Mouse (Mus musculus) hindbrain, embryonic 14.5 days (tissue): ENCODE results near the gene Rassf5. TPM values are rescaled to one million over a fixed set of nuclear protein-coding genes. Genes with fewer than 3 reads are reported as not detected.
"Not testable (repeated sequence)": the region's sequence is repeated elsewhere in the genome, so short reads cannot be mapped to it uniquely, and the experiment has no call there.

Experiments
- ATAC-seq: fragments of 200-750 bp; cut with Nextera tagmentation; 2 replicates; pipeline ENCODE4 v1.8.0; 2017; ENCODE audit warnings: moderate number of reproducible peaks, mild to moderate bottlenecking, moderate TSS enrichment, moderate library complexity; ENCODE audit not compliant: low FRiP score
- DNase-seq: peaks from one replicate; pipeline ENCODE4 v3.0.0-alpha.2; 2015; ENCODE audit warnings: low spot score
- H3K27ac ChIP-seq: fragments of 300-500 bp; sonication (generic); 2 replicates; pipeline ENCODE4 v1.5.1; 2014; ENCODE audit warnings: mild to moderate bottlenecking, moderate library complexity
- H3K27me3 ChIP-seq: fragments of 300-500 bp; sonication (generic); 2 replicates; pipeline ENCODE4 v1.6.1; 2014; ENCODE audit warnings: mild to moderate bottlenecking, low read length, mixed read lengths; ENCODE audit not compliant: control insufficient read depth, insufficient read depth
- H3K36me3 ChIP-seq: fragments of 300-500 bp; sonication (generic); replicated peaks from 2 replicates; pipeline ENCODE4 v1.6.1; 2014; ENCODE audit not compliant: control insufficient read depth, insufficient read depth
- H3K4me1 ChIP-seq: fragments of 300-500 bp; sonication (generic); replicated peaks from 2 replicates; pipeline ENCODE4 v1.6.1; 2014; ENCODE audit warnings: antibody characterized with exemption, low read length, mixed read lengths; ENCODE audit not compliant: control insufficient read depth, insufficient read depth
- H3K4me2 ChIP-seq: fragments of 300-500 bp; sonication (generic); replicated peaks from 2 replicates; pipeline ENCODE4 v1.6.1; 2014; ENCODE audit warnings: mild to moderate bottlenecking, moderate library complexity
- H3K4me3 ChIP-seq: fragments of 300-500 bp; sonication (generic); replicated peaks from 2 replicates; pipeline ENCODE4 v1.5.1; 2014; ENCODE audit warnings: mild to moderate bottlenecking, low read length
- H3K9ac ChIP-seq: fragments of 300-500 bp; sonication (generic); 2 replicates; pipeline ENCODE4 v1.6.1; 2014
- H3K9me3 ChIP-seq: fragments of 300-500 bp; sonication (generic); 2 replicates; pipeline ENCODE4 v1.6.1; 2016; ENCODE audit warnings: low read length; ENCODE audit not compliant: control insufficient read depth
- WGBS: fragments of 180-500 bp; shearing (Covaris S2); extraction: QIAGEN DNeasy Blood & Tissue Kit; methylation state at CpG from one replicate; pipeline ENCODE4 v1.1.7; 2014; 5-methylcytosine and 5-hydroxymethylcytosine counted together
- polyA plus RNA-seq: library from polyadenylated mRNA; unstranded; fragments of >200 nt; fragmentation: Nextera tagmentation; extraction: Ambion mirVana; gene quantifications from 2 replicates; pipeline ENCODE4 v1.2.1, GENCODE M21; 2014

Gene Rassf5
- polyA plus RNA-seq, 1 experiment from 2014 or later: 4.0 TPM

- DNase-seq (no peak), ATAC-seq (no peak)
- H3K9me3 ChIP-seq: no peaks in the 10 kb centered on the region
Measured at GRCm38 (mm10) chr1:131263905-131264304, 18.8 kb upstream of the Rassf5 start.

DNA sequence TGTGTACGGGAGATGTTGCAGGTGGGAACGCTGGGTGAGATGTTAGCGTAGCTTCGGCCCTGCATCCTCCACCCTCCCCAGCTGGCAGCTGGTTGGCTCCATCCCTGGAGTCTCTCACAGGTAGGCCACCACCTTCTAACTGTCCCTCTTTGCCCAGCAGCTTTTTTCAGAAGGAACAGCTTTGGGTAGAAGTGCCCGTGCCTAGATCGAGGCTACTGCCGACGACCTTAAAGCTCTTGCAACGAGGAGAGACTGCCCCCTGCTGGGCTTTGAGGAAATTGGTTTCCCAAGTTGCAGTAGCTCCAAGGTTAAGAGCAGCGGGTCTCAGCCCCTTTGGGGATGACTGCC, 15.2 kb upstream of the Rassf5 start:
- Histone ChIP-seq H3K27ac (no peak overlapping the region), H3K4me3 (no peak overlapping the region), H3K36me3 (no peaks in the 10 kb centered on the region), H3K4me2 (no peak overlapping the region), H3K9ac (no peak overlapping the region), H3K9me3 (no peaks in the 10 kb centered on the region), H3K27me3 (no peaks in the 10 kb centered on the region), H3K4me1 (no peaks in the 10 kb centered on the region)
- WGBS: 32% methylated on average over 10 of the region's 10 CpGs
- DNase-seq (peak; percentile 80), ATAC-seq (no peak)

More at GRCm38 (mm10) chr1:131263905-131264304, 18.8 kb upstream of the Rassf5 start:
- no peak overlapping the region for H3K4me2 ChIP-seq
- no peaks in the 10 kb centered on the region for H3K4me1 ChIP-seq
- no peaks in the 10 kb centered on the region for H3K27me3 ChIP-seq
- H3K4me3 ChIP-seq: no peak overlapping the region
- H3K27ac ChIP-seq: no peak overlapping the region
- H3K36me3 ChIP-seq: no peaks in the 10 kb centered on the region
- WGBS: 75% methylated on average over 12 of the region's 12 CpGs
- no peak overlapping the region for H3K9ac ChIP-seq

DNA sequence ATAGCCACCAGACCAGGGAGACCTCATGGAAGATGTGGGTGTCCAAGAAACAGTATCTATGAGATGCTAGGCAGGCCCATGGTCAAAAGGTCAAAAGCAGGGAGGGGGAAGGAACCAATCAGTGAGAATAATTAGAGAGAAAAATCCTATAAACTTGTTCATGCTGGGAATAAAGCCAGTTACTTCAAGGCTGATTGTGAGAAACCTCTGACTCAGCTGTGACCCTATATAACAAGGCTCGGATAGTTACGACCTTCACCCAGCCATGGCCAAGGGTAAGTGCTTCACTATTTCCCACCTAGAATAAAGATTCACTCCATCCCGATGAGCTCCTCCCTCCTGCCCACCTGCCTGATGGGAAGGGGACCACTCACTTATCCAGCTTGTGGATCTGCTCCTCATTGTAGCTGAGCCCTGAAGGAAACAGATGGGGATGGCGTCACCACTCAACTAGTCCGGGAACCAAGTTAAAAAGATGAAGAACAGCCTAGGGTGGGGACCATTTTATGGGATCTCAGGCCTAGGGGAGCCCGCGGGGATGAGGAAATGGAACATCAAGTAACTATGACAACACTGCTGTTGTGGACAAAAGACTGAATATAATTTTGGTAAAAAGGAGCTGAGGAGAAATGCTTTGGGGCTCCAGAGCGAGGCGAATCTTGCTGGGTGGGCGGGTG, 14.7 kb upstream of the Rassf5 start:
- H3K27ac ChIP-seq: no peak overlapping the region
- WGBS: 64% methylated on average over 10 of the region's 10 CpGs
- H3K4me1 ChIP-seq: no peaks in the 10 kb centered on the region
- H3K4me3 ChIP-seq: no peak overlapping the region
- DNase-seq (no peak), ATAC-seq (no peak; the same call in 1 of the 2 replicates)
- no peaks in the 10 kb centered on the region for H3K9me3 ChIP-seq
- no peak overlapping the region for H3K4me2 ChIP-seq
- no peaks in the 10 kb centered on the region for H3K27me3 ChIP-seq
- no peaks in the 10 kb centered on the region for H3K36me3 ChIP-seq
- H3K9ac ChIP-seq: no peak overlapping the region

DNA sequence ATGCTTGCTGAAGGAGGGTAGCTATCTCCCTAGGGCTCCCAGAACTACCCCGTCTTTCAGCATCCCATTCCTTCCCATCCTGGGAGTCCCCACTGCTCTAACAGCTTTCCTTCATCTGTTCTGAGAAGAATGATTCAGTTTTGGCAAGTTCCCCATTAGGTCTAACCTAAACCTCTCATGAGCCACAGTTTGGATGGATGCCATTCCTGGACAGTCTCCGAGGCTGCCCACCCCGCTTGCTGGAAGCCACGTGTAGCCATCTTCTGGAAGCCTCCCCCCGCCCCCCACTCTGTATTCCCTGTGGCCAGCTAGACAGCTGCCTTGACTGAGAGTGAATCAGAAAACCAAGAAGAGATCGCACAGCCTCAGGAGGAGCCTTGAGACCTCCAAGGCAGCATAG, 12.2 kb upstream of the Rassf5 start:
- no peak overlapping the region for H3K4me3 ChIP-seq
- no peaks in the 10 kb centered on the region for H3K27me3 ChIP-seq
- no peak overlapping the region for H3K4me2 ChIP-seq
- no peaks in the 10 kb centered on the region for H3K4me1 ChIP-seq
- ATAC-seq (no peak), DNase-seq (no peak)
- H3K36me3 ChIP-seq: no peaks in the 10 kb centered on the region
- no peak overlapping the region for H3K27ac ChIP-seq
- WGBS: 79% methylated on average over 6 of the region's 6 CpGs
- no peak overlapping the region for H3K9ac ChIP-seq
- no peaks in the 10 kb centered on the region for H3K9me3 ChIP-seq

- not testable (repeated sequence) for ATAC-seq, H3K9ac ChIP-seq
- WGBS: 87% methylated on average over 7 of the region's 7 CpGs
Measured at GRCm38 (mm10) chr1:131252516-131253250, 7.6 kb upstream of the Rassf5 start.

GRCm38 (mm10) chr1:131246433-131247395, 1.7 kb upstream of the Rassf5 start:
- Histone ChIP-seq H3K27ac (no peak overlapping the region), H3K27me3 (peaks cover 14% of the 10 kb centered on the region), H3K4me1 (peaks cover 3% of the 10 kb centered on the region; the same call in 1 of the 2 replicates), H3K36me3 (no peaks in the 10 kb centered on the region), H3K4me2 (0 out of 2 replicates have a peak overlapping the region, but pooled peaks have one; percentile 1), H3K9me3 (no peaks in the 10 kb centered on the region), H3K4me3 (no peak overlapping the region), H3K9ac (no peak overlapping the region)
- WGBS: 20% methylated on average over 7 of the region's 7 CpGs
- peak; percentile 67 for DNase-seq
- no peak for ATAC-seq

More at GRCm38 (mm10) chr1:131252516-131253250, 7.6 kb upstream of the Rassf5 start:
- not testable (repeated sequence) for H3K27me3 ChIP-seq, H3K27ac ChIP-seq, H3K36me3 ChIP-seq, H3K4me2 ChIP-seq, H3K9me3 ChIP-seq, H3K4me3 ChIP-seq, H3K4me1 ChIP-seq, DNase-seq

DNA sequence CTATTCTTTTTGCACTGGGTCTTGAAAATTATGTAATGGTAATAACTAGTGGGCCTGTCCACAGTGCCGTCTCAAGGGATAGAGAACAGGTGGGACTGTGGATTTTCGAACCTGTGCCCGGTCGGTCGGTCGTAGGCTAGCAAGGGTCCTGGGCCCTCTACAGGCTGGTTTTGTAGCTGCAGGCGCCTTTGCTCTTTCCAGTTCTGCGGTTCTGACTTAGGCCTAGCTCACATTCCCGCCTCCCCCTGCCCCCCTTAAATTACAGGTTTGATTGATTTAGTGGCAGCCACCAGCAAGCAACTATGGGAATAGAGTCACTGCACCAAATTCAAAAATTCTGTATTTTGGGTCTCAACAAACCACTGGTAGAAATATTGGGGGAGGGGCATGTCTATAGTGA, 868 bp upstream of the Rassf5 start:
- no peaks in the 10 kb centered on the region for H3K9me3 ChIP-seq
- 3% methylated on average over 9 of the region's 9 CpGs for WGBS
- H3K27ac ChIP-seq: no peak overlapping the region
- DNase-seq (peak; percentile 49), ATAC-seq (peak; percentile 39; the same call in 1 of the 2 replicates)
- H3K4me1 ChIP-seq: peaks cover 3% of the 10 kb centered on the region; the same call in 1 of the 2 replicates
- peak overlapping the region; percentile 97 for H3K4me2 ChIP-seq
- H3K36me3 ChIP-seq: no peaks in the 10 kb centered on the region
- H3K4me3 ChIP-seq: peak overlapping the region; percentile 62
- H3K27me3 ChIP-seq: peaks cover 14% of the 10 kb centered on the region
- H3K9ac ChIP-seq: no peak overlapping the region

DNA sequence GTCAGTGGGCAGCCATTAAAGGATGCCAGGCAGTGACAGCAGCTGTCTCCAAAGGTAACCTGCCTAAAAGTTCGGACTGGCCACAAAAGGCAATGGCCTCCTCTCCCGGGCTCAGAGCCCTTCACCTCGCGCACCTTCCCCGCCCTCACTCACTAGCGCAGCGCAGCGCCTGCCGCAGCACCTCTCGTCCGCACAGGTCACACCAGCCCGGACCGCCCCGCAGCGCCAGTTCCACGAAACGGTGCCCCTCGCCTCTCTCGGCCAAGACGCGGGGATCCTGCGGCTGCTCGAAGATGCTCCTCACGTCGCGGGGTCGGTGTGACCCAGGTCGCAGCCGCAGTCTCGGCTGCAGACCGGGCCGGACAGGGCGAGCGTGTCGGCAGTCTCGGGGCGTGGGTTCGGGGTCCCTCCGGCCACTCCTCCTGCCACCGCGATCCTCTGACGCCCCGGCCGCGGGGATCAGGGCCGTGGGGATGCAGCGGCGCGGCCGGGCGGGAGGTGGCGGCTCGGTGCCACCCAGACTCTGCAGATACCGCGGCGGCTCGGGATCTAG, 446 bp downstream of the Rassf5 start:
- Histone ChIP-seq H3K4me2 (peak overlapping the region; percentile 97), H3K9me3 (no peaks in the 10 kb centered on the region), H3K27me3 (peaks cover 14% of the 10 kb centered on the region), H3K4me3 (peak overlapping the region; percentile 62), H3K36me3 (no peaks in the 10 kb centered on the region), H3K9ac (peak overlapping the region; percentile 81), H3K27ac (no peak overlapping the region), H3K4me1 (peaks cover 14% of the 10 kb centered on the region)
- DNase-seq (no peak), ATAC-seq (peak; percentile 18; the same call in 1 of the 2 replicates)
- WGBS: 1% methylated on average over 57 of the region's 57 CpGs
